Mouse (Mus musculus): ENCODE measurements around the gene Rnf150. TPM values are rescaled to one million over a fixed set of nuclear protein-coding genes. Genes with fewer than 3 reads are reported as not detected.

Rnf150 gene
- polyA plus RNA-seq, 1 experiment from 2014 or later, result 0.44 TPM

DNA sequence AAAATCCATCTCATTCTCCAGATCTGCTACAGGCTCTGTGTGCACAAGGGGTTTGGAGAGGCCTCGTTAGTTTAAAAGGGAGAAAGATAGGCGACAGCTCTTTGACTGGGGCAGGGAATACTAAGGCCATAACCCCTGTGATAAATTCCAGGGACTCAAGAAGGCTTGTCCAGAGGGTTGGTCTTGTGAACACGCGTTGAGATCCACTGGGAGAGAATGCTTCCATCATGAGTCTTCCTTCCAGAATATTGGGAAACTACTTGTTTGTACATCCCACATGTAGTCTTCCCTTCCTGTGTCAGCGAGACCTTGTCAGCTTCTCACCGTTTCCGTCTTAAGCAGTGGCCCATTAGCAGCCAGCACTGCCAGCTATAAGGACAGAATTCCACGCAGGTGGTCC, 195.8 kb downstream of the Rnf150 start:
- no peaks in the 10 kb centered on the region for H3K9me3 ChIP-seq (ENCODE audit: control insufficient read depth, low read length)
- no peak overlapping the region for H3K4me2 ChIP-seq
- ATAC-seq (replicated peaks; ENCODE audit: low FRiP score) (no peak), DNase-seq (ENCODE audit: low spot score) (no peak)
- no peak overlapping the region for H3K27ac ChIP-seq (ENCODE audit: low read depth, low read length)
- H3K27me3 ChIP-seq (replicated peaks; ENCODE audit: control insufficient read depth, insufficient read depth, low read length), result no peaks in the 10 kb centered on the region
- no peak overlapping the region for H3K9ac ChIP-seq (ENCODE audit: low read depth, low read length)
- no peak overlapping the region for H3K4me3 ChIP-seq (ENCODE audit: low read depth, low read length)
- WGBS, result 59% methylated on average over 8 of the region's 8 CpGs
- no peaks in the 10 kb centered on the region for H3K4me1 ChIP-seq (replicated peaks; ENCODE audit: control insufficient read depth, insufficient read depth, low read length)
- no peaks in the 10 kb centered on the region for H3K36me3 ChIP-seq (ENCODE audit: control insufficient read depth, insufficient read depth, low read length)

DNA sequence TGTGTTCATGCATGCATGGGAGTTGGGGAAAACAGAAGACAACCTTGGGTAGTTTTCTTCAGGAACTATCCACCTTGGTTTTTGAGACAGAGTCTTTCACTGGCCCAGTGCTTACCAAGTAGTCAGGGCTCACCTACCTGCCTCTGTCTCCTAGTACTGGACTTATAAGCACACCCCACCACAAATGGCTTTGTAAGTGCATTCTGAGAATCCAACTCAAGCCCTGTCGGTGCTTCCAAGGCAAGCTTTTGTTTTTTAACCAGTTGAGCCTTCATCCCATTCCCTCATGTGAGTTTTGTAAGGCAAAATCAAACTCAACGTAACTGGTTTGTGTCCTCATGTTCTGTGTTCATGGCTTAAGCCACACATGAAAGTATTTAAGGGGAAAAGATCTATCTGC, 196.9 kb downstream of the Rnf150 start:
- H3K9ac ChIP-seq (ENCODE audit: low read depth, low read length), result no peak overlapping the region
- no peak overlapping the region for H3K4me2 ChIP-seq
- 79% methylated on average over 2 of the region's 2 CpGs for WGBS
- no peaks in the 10 kb centered on the region for H3K4me1 ChIP-seq (replicated peaks; ENCODE audit: control insufficient read depth, insufficient read depth, low read length)
- no peaks in the 10 kb centered on the region for H3K36me3 ChIP-seq (ENCODE audit: control insufficient read depth, insufficient read depth, low read length)
- no peak overlapping the region for H3K27ac ChIP-seq (ENCODE audit: low read depth, low read length)
- H3K9me3 ChIP-seq (ENCODE audit: control insufficient read depth, low read length), result no peaks in the 10 kb centered on the region
- no peaks in the 10 kb centered on the region for H3K27me3 ChIP-seq (replicated peaks; ENCODE audit: control insufficient read depth, insufficient read depth, low read length)
- ATAC-seq (replicated peaks; ENCODE audit: low FRiP score), result no peak
- H3K4me3 ChIP-seq (ENCODE audit: low read depth, low read length), result no peak overlapping the region
- DNase-seq (ENCODE audit: low spot score), result no peak

DNA sequence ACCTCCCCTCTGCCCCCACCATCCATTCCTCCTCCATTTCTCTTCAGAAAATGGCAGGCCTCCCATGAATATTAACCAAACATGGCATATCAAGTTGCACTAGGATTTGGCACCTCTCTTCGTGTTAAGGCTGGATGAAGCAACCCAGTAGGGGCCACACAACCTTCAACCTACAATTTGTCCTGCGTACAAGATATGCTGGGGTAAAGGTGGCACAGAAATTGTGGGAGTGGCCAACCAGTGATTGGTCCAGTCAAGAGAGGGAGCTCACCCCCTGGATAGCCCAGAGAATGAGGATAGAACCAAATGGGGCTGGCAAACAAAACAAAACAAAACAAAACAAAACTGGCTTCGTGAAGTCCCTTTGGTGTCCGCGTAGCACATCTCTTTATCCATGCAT, 198.1 kb downstream of the Rnf150 start:
- H3K27ac ChIP-seq (ENCODE audit: low read depth, low read length), result no peak overlapping the region
- no peak overlapping the region for H3K4me3 ChIP-seq (ENCODE audit: low read depth, low read length)
- no peaks in the 10 kb centered on the region for H3K9me3 ChIP-seq (ENCODE audit: control insufficient read depth, low read length)
- no peak overlapping the region for H3K9ac ChIP-seq (ENCODE audit: low read depth, low read length)
- 84% methylated on average over 5 of the region's 5 CpGs for WGBS
- no peaks in the 10 kb centered on the region for H3K4me1 ChIP-seq (replicated peaks; ENCODE audit: control insufficient read depth, insufficient read depth, low read length)
- DNase-seq (ENCODE audit: low spot score), result no peak
- no peaks in the 10 kb centered on the region for H3K36me3 ChIP-seq (ENCODE audit: control insufficient read depth, insufficient read depth, low read length)
- no peak for ATAC-seq (replicated peaks; ENCODE audit: low FRiP score)
- H3K4me2 ChIP-seq, result no peak overlapping the region
- H3K27me3 ChIP-seq (replicated peaks; ENCODE audit: control insufficient read depth, insufficient read depth, low read length), result no peaks in the 10 kb centered on the region

DNA sequence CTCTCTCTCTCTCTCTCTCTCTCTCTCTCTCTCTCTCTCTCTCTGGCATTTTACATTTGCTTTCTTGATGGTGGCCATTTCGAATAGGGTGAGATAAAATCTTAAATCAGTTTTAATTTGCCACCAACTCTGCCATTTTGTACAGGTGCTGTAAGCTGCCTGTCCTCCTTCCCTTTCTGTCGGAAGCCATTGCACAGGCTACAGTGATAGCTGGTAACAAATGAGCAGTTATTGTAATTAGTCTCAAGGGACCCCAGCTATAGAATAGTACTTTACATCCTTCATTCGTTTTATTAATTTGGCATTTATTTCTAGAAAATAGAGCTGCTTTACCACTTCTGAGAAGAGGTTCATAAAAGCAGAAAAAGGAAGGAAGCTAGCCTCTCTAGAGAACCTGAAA, 198.7 kb downstream of the Rnf150 start:
- no peak overlapping the region for H3K4me3 ChIP-seq (ENCODE audit: low read depth, low read length)
- H3K36me3 ChIP-seq (ENCODE audit: control insufficient read depth, insufficient read depth, low read length), result no peaks in the 10 kb centered on the region
- no peaks in the 10 kb centered on the region for H3K4me1 ChIP-seq (replicated peaks; ENCODE audit: control insufficient read depth, insufficient read depth, low read length)
- WGBS, result 73% methylated on average over 3 of the region's 3 CpGs
- H3K9me3 ChIP-seq (ENCODE audit: control insufficient read depth, low read length), result no peaks in the 10 kb centered on the region
- no peak overlapping the region for H3K27ac ChIP-seq (ENCODE audit: low read depth, low read length)
- H3K27me3 ChIP-seq (replicated peaks; ENCODE audit: control insufficient read depth, insufficient read depth, low read length), result no peaks in the 10 kb centered on the region
- no peak overlapping the region for H3K4me2 ChIP-seq
- ATAC-seq (replicated peaks; ENCODE audit: low FRiP score) (no peak), DNase-seq (ENCODE audit: low spot score) (no peak)
- no peak overlapping the region for H3K9ac ChIP-seq (ENCODE audit: low read depth, low read length)

DNA sequence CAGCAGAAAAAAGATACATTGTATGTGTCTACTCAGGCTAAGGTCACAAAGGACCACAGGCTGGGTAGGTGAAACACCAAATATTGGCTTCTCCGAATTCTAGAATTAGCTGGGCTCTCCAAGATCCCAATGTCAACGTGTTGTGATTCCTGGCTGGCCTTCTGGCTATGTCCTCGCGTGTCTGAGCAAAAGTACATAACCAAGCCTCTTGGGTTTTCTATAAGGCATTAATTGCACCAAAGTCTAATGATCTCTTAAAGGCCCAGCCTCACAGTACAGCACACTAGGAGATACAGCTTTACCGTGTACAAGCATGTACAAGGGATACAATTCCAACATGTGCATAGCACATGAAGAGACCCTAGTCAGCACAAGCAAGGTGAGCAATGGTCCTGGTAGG, 199.1 kb downstream of the Rnf150 start:
- ATAC-seq (replicated peaks; ENCODE audit: low FRiP score), result no peak
- 80% methylated on average over 5 of the region's 5 CpGs for WGBS
- DNase-seq (ENCODE audit: low spot score), result no peak
- no peak overlapping the region for H3K9ac ChIP-seq (ENCODE audit: low read depth, low read length)
- H3K36me3 ChIP-seq (ENCODE audit: control insufficient read depth, insufficient read depth, low read length), result no peaks in the 10 kb centered on the region
- H3K27me3 ChIP-seq (replicated peaks; ENCODE audit: control insufficient read depth, insufficient read depth, low read length), result no peaks in the 10 kb centered on the region
- no peaks in the 10 kb centered on the region for H3K9me3 ChIP-seq (ENCODE audit: control insufficient read depth, low read length)
- no peak overlapping the region for H3K27ac ChIP-seq (ENCODE audit: low read depth, low read length)
- no peak overlapping the region for H3K4me2 ChIP-seq
- H3K4me1 ChIP-seq (replicated peaks; ENCODE audit: control insufficient read depth, insufficient read depth, low read length), result no peaks in the 10 kb centered on the region
- H3K4me3 ChIP-seq (ENCODE audit: low read depth, low read length), result no peak overlapping the region

DNA sequence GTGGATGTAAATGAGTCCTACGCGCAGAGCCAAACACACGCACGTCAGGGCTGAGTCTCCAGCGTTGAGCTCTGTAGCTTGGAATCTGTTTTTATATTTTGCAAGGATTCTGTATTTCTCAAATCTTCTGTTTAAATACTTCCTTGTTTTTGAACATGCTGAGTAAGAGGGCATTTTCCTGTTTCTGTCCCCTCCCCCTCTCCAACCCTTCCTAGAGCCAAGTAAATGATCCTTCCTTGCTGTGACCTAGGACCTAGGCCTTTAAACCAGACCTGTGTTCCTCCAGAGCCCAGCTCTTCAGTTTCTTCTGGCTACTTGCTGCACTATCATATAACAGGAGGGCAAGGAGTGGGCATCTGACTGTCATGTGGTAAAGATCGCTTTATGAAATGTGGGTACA, 200.9 kb downstream of the Rnf150 start:
- no peaks in the 10 kb centered on the region for H3K27me3 ChIP-seq (replicated peaks; ENCODE audit: control insufficient read depth, insufficient read depth, low read length)
- no peaks in the 10 kb centered on the region for H3K36me3 ChIP-seq (ENCODE audit: control insufficient read depth, insufficient read depth, low read length)
- H3K4me3 ChIP-seq (ENCODE audit: low read depth, low read length), result no peak overlapping the region
- no peak for ATAC-seq (replicated peaks; ENCODE audit: low FRiP score)
- DNase-seq (ENCODE audit: low spot score), result no peak
- H3K4me2 ChIP-seq, result no peak overlapping the region
- WGBS, result 86% methylated on average over 6 of the region's 6 CpGs
- no peaks in the 10 kb centered on the region for H3K9me3 ChIP-seq (ENCODE audit: control insufficient read depth, low read length)
- H3K27ac ChIP-seq (ENCODE audit: low read depth, low read length), result no peak overlapping the region
- no peak overlapping the region for H3K9ac ChIP-seq (ENCODE audit: low read depth, low read length)
- H3K4me1 ChIP-seq (replicated peaks; ENCODE audit: control insufficient read depth, insufficient read depth, low read length), result no peaks in the 10 kb centered on the region

DNA sequence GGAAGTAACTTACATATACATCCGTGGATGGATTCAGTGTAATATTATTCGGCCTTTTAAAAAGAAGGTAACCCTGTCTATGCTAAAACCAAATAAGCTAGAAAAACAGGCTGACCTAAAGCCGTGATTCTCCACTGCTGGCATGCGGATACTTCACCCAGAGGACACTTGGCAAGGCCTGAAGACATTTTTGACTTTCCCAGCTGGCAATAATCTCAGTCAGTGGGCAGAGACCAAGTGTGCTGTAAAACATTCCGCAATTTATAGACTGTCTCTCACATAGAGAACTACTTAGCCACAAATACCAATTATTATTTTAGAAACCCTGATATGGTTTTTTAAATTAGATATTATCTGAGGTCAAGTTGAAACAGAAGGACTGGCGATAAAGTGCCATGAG, 202.9 kb downstream of the Rnf150 start:
- DNase-seq (ENCODE audit: low spot score) (no peak), ATAC-seq (replicated peaks; ENCODE audit: low FRiP score) (no peak)
- Histone ChIP-seq H3K4me1 (replicated peaks; ENCODE audit: control insufficient read depth, insufficient read depth, low read length) (no peaks in the 10 kb centered on the region), H3K9me3 (ENCODE audit: control insufficient read depth, low read length) (no peaks in the 10 kb centered on the region), H3K4me2 (no peak overlapping the region), H3K9ac (ENCODE audit: low read depth, low read length) (no peak overlapping the region), H3K36me3 (ENCODE audit: control insufficient read depth, insufficient read depth, low read length) (no peaks in the 10 kb centered on the region), H3K27ac (ENCODE audit: low read depth, low read length) (no peak overlapping the region), H3K4me3 (ENCODE audit: low read depth, low read length) (no peak overlapping the region), H3K27me3 (replicated peaks; ENCODE audit: control insufficient read depth, insufficient read depth, low read length) (no peaks in the 10 kb centered on the region)
- WGBS, result 91% methylated on average over 6 of the region's 6 CpGs

DNA sequence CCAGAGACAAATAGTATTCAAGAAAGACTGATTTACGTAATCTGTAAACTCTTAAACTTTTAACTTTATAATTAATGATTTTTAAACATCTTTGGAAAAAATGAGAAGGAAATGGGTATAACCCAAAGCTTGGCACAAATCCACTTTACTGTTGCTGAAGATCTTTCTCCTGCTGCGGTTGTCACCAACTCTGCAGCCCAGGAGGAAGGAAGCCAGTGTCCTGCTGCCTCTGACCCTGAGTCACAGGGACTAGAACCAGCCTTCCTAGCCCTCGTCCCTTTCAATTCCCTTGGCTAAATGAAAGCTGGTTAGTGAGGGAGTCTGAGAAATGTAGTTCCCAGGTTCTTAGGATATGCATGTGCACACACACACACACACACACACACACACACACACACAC, 203.7 kb downstream of the Rnf150 start:
- no peak overlapping the region for H3K27ac ChIP-seq (ENCODE audit: low read depth, low read length)
- no peak overlapping the region for H3K4me3 ChIP-seq (ENCODE audit: low read depth, low read length)
- no peak for DNase-seq (ENCODE audit: low spot score)
- H3K4me2 ChIP-seq, result no peak overlapping the region
- H3K9me3 ChIP-seq (ENCODE audit: control insufficient read depth, low read length), result no peaks in the 10 kb centered on the region
- H3K4me1 ChIP-seq (replicated peaks; ENCODE audit: control insufficient read depth, insufficient read depth, low read length), result no peaks in the 10 kb centered on the region
- H3K36me3 ChIP-seq (ENCODE audit: control insufficient read depth, insufficient read depth, low read length), result no peaks in the 10 kb centered on the region
- WGBS, result 60% methylated on average over 3 of the region's 3 CpGs
- no peaks in the 10 kb centered on the region for H3K27me3 ChIP-seq (replicated peaks; ENCODE audit: control insufficient read depth, insufficient read depth, low read length)
- ATAC-seq (replicated peaks; ENCODE audit: low FRiP score), result no peak
- no peak overlapping the region for H3K9ac ChIP-seq (ENCODE audit: low read depth, low read length)

DNA sequence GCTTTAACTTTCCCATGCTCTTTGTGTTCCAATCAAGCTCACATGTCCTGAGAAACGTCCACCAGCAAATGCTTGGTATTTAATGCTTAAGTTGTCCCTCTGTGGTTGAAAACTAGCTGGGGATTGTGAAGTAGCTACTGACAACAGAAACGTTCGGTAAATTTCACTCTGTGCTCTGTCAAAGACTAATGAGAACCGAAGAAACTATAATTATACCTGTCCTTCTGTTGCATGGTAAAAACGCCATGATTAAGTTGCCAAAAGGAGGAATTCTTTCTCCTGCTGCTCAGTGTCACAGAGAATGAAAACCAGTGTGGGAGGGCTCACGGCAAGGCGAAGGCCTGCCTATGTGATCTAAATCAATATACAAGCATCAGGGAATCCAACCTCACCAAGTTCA, 204.8 kb downstream of the Rnf150 start:
- 78% methylated on average over 7 of the region's 7 CpGs for WGBS
- ATAC-seq (replicated peaks; ENCODE audit: low FRiP score) (no peak), DNase-seq (ENCODE audit: low spot score) (no peak)
- no peaks in the 10 kb centered on the region for H3K9me3 ChIP-seq (ENCODE audit: control insufficient read depth, low read length)
- H3K36me3 ChIP-seq (ENCODE audit: control insufficient read depth, insufficient read depth, low read length), result no peaks in the 10 kb centered on the region
- H3K9ac ChIP-seq (ENCODE audit: low read depth, low read length), result no peak overlapping the region
- H3K4me2 ChIP-seq, result no peak overlapping the region
- no peaks in the 10 kb centered on the region for H3K27me3 ChIP-seq (replicated peaks; ENCODE audit: control insufficient read depth, insufficient read depth, low read length)
- no peaks in the 10 kb centered on the region for H3K4me1 ChIP-seq (replicated peaks; ENCODE audit: control insufficient read depth, insufficient read depth, low read length)
- H3K27ac ChIP-seq (ENCODE audit: low read depth, low read length), result no peak overlapping the region
- H3K4me3 ChIP-seq (ENCODE audit: low read depth, low read length), result no peak overlapping the region

All from liver, embryonic 11.5 days (tissue).